Mouse (Mus musculus) stomach, embryonic 14.5 days (tissue): ENCODE data around the gene Gm49380. TPM values are rescaled to one million over a fixed set of nuclear protein-coding genes. Genes with fewer than 3 reads are reported as not detected.

Source experiments
- ATAC-seq: fragments of 200-750 bp; cut with Nextera tagmentation; 2 replicates; pipeline ENCODE4 v1.8.0; 2017; ENCODE audit warnings: low read depth, moderate TSS enrichment; ENCODE audit not compliant: insufficient number of reproducible peaks, insufficient read depth, low FRiP score
- H3K27ac ChIP-seq: fragments of 300-500 bp; sonication (generic); 2 replicates; pipeline ENCODE4 v1.5.1; 2014; ENCODE audit warnings: mild to moderate bottlenecking, low read length, moderate library complexity, mixed read lengths
- H3K27me3 ChIP-seq: fragments of 300-500 bp; sonication (generic); 2 replicates; pipeline ENCODE4 v1.6.1; 2014; ENCODE audit warnings: low read length, control low read depth, mixed read lengths; ENCODE audit not compliant: control insufficient read depth, insufficient read depth
- H3K36me3 ChIP-seq: fragments of 300-500 bp; sonication (generic); 2 replicates; pipeline ENCODE4 v1.6.1; 2014; ENCODE audit warnings: mild to moderate bottlenecking, control low read depth, low read length, moderate library complexity, mixed read lengths; ENCODE audit not compliant: control insufficient read depth, insufficient read depth
- H3K4me1 ChIP-seq: fragments of 300-500 bp; sonication (generic); 2 replicates; pipeline ENCODE4 v1.6.1; 2014; ENCODE audit warnings: low read length, control low read depth, mixed read lengths; ENCODE audit not compliant: control insufficient read depth, insufficient read depth
- H3K4me2 ChIP-seq: fragments of 300-500 bp; sonication (generic); replicated peaks from 2 replicates; pipeline ENCODE4 v1.6.1; 2014; ENCODE audit warnings: low read depth, low read length, control low read depth
- H3K4me3 ChIP-seq: fragments of 300-500 bp; sonication (generic); 2 replicates; pipeline ENCODE4 v1.5.1; 2014; ENCODE audit warnings: low read depth, low read length, control low read depth
- H3K9ac ChIP-seq: fragments of 300-500 bp; sonication (generic); replicated peaks from 2 replicates; pipeline ENCODE4 v1.6.1; 2014; ENCODE audit warnings: low read depth, mild to moderate bottlenecking, control low read depth, low read length, moderate library complexity, mixed read lengths
- H3K9me3 ChIP-seq: fragments of 300-500 bp; sonication (generic); 2 replicates; pipeline ENCODE4 v1.6.1; 2016; ENCODE audit warnings: low read depth, low read length, control low read depth; ENCODE audit not compliant: control insufficient read depth
- WGBS: fragments of 180-500 bp; shearing (Covaris S2); extraction: QIAGEN DNeasy Blood & Tissue Kit; methylation state at CpG from one replicate; pipeline ENCODE4 v1.1.7; 2014; 5-methylcytosine and 5-hydroxymethylcytosine counted together
- polyA plus RNA-seq: library from polyadenylated mRNA; unstranded; fragments of >200 nt; fragmentation: Nextera tagmentation; extraction: Ambion mirVana; gene quantifications from 2 replicates; pipeline ENCODE4 v1.2.1, GENCODE M21; 2014

The Gm49380 gene
- polyA plus RNA-seq, 1 experiment from 2014 or later = 0.52 TPM

- no peak for ATAC-seq
Observed at GRCm38 (mm10) chr9:44022100-44022847, 91.0 kb downstream of the Gm49380 start.

DNA sequence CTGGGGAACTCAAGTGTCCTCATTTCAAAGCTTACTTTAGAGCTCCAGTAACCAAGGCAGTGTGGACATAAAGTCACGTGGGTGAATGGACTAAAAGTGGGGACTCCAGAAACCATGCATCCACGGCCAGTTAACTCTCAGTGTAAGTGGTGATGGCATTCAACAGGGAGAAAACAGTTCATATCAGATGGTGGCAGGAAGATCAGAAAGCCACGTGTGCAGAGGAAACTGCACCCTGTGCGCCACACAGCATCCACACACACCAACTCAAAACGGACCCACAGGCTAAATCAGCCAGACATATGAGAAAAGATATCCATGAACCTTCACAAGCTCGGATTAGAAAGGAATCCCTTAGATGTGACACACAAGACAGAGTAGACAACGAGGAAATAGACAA lies 93.3 kb downstream of the Gm49380 start:
- Histone ChIP-seq H3K27me3 (no peaks in the 10 kb centered on the region), H3K27ac (no peak overlapping the region), H3K4me2 (no peak overlapping the region), H3K9me3 (no peaks in the 10 kb centered on the region), H3K36me3 (no peaks in the 10 kb centered on the region), H3K4me3 (no peak overlapping the region), H3K9ac (no peak overlapping the region), H3K4me1 (no peaks in the 10 kb centered on the region)
- ATAC-seq = no peak
- 76% methylated on average over 7 of the region's 7 CpGs for WGBS

More at GRCm38 (mm10) chr9:44022100-44022847, 91.0 kb downstream of the Gm49380 start:
- Histone ChIP-seq H3K9ac (no peak overlapping the region), H3K4me3 (no peak overlapping the region), H3K27me3 (no peaks in the 10 kb centered on the region), H3K9me3 (no peaks in the 10 kb centered on the region), H3K36me3 (no peaks in the 10 kb centered on the region), H3K4me1 (no peaks in the 10 kb centered on the region), H3K4me2 (no peak overlapping the region), H3K27ac (no peak overlapping the region)
- 74% methylated on average over 8 of the region's 8 CpGs for WGBS

DNA sequence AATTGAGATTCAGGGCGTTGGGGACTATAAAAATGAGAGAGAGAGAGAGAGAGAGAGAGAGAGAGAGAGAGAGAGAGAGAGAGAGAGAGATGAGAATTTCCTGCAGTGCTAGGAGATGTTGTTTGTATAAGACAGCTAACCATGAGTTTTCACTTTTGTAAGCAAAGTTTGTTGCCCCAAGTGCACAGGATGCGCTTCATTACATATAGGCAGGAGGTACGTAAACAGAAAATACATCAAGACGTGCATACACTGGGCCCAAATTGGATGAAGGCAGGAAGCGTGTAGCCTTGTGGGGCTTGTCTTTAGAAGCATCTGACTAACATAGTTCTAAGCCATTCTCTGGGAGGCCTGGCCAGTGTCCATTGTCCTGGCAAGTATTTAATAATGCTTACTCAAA lies 95.5 kb downstream of the Gm49380 start:
- ATAC-seq = no peak
- H3K9me3 ChIP-seq = no peaks in the 10 kb centered on the region
- H3K27me3 ChIP-seq = no peaks in the 10 kb centered on the region
- no peak overlapping the region for H3K4me2 ChIP-seq
- 72% methylated on average over 5 of the region's 5 CpGs for WGBS
- H3K4me1 ChIP-seq = no peaks in the 10 kb centered on the region
- no peak overlapping the region for H3K4me3 ChIP-seq
- H3K9ac ChIP-seq = no peak overlapping the region
- no peak overlapping the region for H3K27ac ChIP-seq
- no peaks in the 10 kb centered on the region for H3K36me3 ChIP-seq

Other genes with a start within 250 kb of the Gm49380 start
- gene Thy1, start 70.1 kb downstream of the Gm49380 start, polyA plus RNA-seq = 0.88 and 1.5 TPM in 2 replicates
- 10.5 and 15.0 TPM in 2 replicates for gene Usp2, start 46.5 kb downstream of the Gm49380 start, polyA plus RNA-seq
- gene Mfrp, start 11.8 kb downstream of the Gm49380 start, polyA plus RNA-seq = 0.26 and 0.28 TPM in 2 replicates
- gene C1qtnf5, start 6.3 kb downstream of the Gm49380 start, polyA plus RNA-seq = 2.3 and 2.8 TPM in 2 replicates
- gene Rnf26, start within 50 bp of the Gm49380 start, polyA plus RNA-seq = 61.7 and 66.7 TPM in 2 replicates
- 53.0 and 54.3 TPM in 2 replicates for gene Mcam, start 21.0 kb upstream of the Gm49380 start, polyA plus RNA-seq
- gene Cbl, start 120.5 kb upstream of the Gm49380 start, polyA plus RNA-seq = 18.5 and 19.9 TPM in 2 replicates
- not detected in 2 replicates for gene Ccdc153, start 127.2 kb upstream of the Gm49380 start, polyA plus RNA-seq
- gene Pdzd3, start 138.0 kb upstream of the Gm49380 start, polyA plus RNA-seq = 0.12 and 0.27 TPM in 2 replicates
- 7.2 and 8.4 TPM in 2 replicates for gene Nlrx1, start 155.1 kb upstream of the Gm49380 start, polyA plus RNA-seq
- 5.1 and 5.9 TPM in 2 replicates for gene Abcg4, start 175.1 kb upstream of the Gm49380 start, polyA plus RNA-seq
- gene Hinfp, start 192.2 kb upstream of the Gm49380 start, polyA plus RNA-seq = 21.3 and 23.4 TPM in 2 replicates
- gene C2cd2l, start 206.8 kb upstream of the Gm49380 start, polyA plus RNA-seq = 5.7 and 9.6 TPM in 2 replicates
- gene Dpagt1, start 212.5 kb upstream of the Gm49380 start, polyA plus RNA-seq = 44.5 and 46.7 TPM in 2 replicates
- 289 and 335 TPM in 2 replicates for gene H2afx, start 221.2 kb upstream of the Gm49380 start, polyA plus RNA-seq
- 112 and 130 TPM in 2 replicates for gene Hmbs, start 230.7 kb upstream of the Gm49380 start, polyA plus RNA-seq
- 24.5 and 25.4 TPM in 2 replicates for gene Vps11, start 248.2 kb upstream of the Gm49380 start, polyA plus RNA-seq